Mouse (Mus musculus) thymus, postnatal 10 days (tissue): ENCODE results near the gene Gdf9.
"Not testable (repeated sequence)": the region's sequence is repeated elsewhere in the genome, so short reads cannot be mapped to it uniquely, and the experiment has no call there.

Experiments used
- DNase-seq, 2 experiments: peaks; one replicate each; pipeline ENCODE4 v3.0.0; 2021; ENCODE audit warnings: low spot score in 2 of 2

The Gdf9 gene

GRCm38 (mm10) chr11:53430670-53431346 lies at the start of gene Gdf9, which contains the start of gene Uqcrq:
Gdf9 (plus strand) TSS chr11:53431023.
Uqcrq (minus strand) TSS chr11:53430831.
- DNase-seq: peak; percentile 99

GRCm38 (mm10) chr11:53383758-53384428 lies 46.9 kb upstream of the Gdf9 start:
- no peak for DNase-seq

- no peak for DNase-seq
Measured at GRCm38 (mm10) chr11:53393856-53394255, 37.0 kb upstream of the Gdf9 start.

GRCm38 (mm10) chr11:53403638-53404037 lies 27.2 kb upstream of the Gdf9 start:
- DNase-seq: no peak

GRCm38 (mm10) chr11:53411738-53412137 lies 19.1 kb upstream of the Gdf9 start:
- peak in 1 of 2 experiments; percentile 11 for DNase-seq

GRCm38 (mm10) chr11:53413871-53414270 lies 17.0 kb upstream of the Gdf9 start:
- DNase-seq: no peak

GRCm38 (mm10) chr11:53418048-53418447 lies 12.8 kb upstream of the Gdf9 start:
- no peak for DNase-seq

- no peak for DNase-seq
Measured at GRCm38 (mm10) chr11:53423036-53423435, 7.8 kb upstream of the Gdf9 start, which contains the start of gene Leap2. Leap2 (minus strand) TSS chr11:53423170.

GRCm38 (mm10) chr11:53424826-53425225 lies 6.0 kb upstream of the Gdf9 start:
- no peak for DNase-seq

- no peak for DNase-seq
Measured at GRCm38 (mm10) chr11:53425251-53425650, 5.6 kb upstream of the Gdf9 start.

GRCm38 (mm10) chr11:53425711-53426255 lies 5.0 kb upstream of the Gdf9 start:
- DNase-seq: no peak

- DNase-seq: not testable (repeated sequence)
Measured at GRCm38 (mm10) chr11:53426914-53427313, 3.9 kb upstream of the Gdf9 start.

- no peak for DNase-seq
Measured at GRCm38 (mm10) chr11:53427993-53428715, 2.7 kb upstream of the Gdf9 start.

GRCm38 (mm10) chr11:53428716-53429057 lies 2.1 kb upstream of the Gdf9 start:
- DNase-seq: no peak

GRCm38 (mm10) chr11:53429182-53429581 lies 1.6 kb upstream of the Gdf9 start:
- no peak for DNase-seq

- no peak for DNase-seq
Measured at GRCm38 (mm10) chr11:53430300-53430669, 538 bp upstream of the Gdf9 start.

- DNase-seq: peak in 1 of 2 experiments; percentile 20
Measured at GRCm38 (mm10) chr11:53431347-53432056, 679 bp downstream of the Gdf9 start.

GRCm38 (mm10) chr11:53433057-53433456 lies 2.2 kb downstream of the Gdf9 start:
- no peak for DNase-seq

- DNase-seq: no peak
Measured at GRCm38 (mm10) chr11:53435504-53435903, 4.7 kb downstream of the Gdf9 start.

- no peak for DNase-seq
Measured at GRCm38 (mm10) chr11:53436338-53436737, 5.5 kb downstream of the Gdf9 start.

- DNase-seq: peak; percentile 39 to 41
Measured at GRCm38 (mm10) chr11:53441921-53442320, 11.1 kb downstream of the Gdf9 start.

- peak; percentile 26 to 35 for DNase-seq
Measured at GRCm38 (mm10) chr11:53443861-53444260, 13.0 kb downstream of the Gdf9 start.
